Mouse (Mus musculus): ENCODE data around the gene Nrxn2. TPM values are rescaled to one million over a fixed set of nuclear protein-coding genes. Genes with fewer than 3 reads are reported as not detected.

Nrxn2 gene
- total and polyA plus RNA-seq, 2 experiments from 2014 or later, result 49.4 to 256 TPM

DNA sequence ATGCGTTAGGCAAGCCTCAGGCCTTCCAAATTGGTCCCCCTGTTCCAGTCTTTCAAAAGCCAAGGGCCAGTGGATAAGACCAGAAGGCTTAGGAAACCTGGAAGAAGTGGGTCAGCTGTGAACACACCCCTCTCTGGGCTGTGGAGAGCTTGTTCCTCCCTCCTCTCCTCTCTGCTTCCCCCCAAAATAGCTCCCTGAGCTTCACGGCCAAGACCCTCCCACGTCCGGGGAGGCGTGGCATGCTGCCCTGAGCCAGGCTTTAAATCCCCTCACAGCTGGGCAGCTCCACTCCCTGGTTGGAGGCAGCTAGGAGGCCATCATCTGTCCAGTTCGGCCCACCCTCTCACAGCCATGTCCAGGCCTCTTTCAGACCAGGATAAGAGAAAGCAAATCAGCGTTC lies 34.4 kb upstream of the Nrxn2 start, which contains the start of gene Pygm:
Pygm (plus strand) TSS at position 272 of the 400 bp plus-strand sequence.
- no peak within 1 kb of the TSS for H3K4me2 ChIP-seq (ENCODE audit: low read depth)
- WGBS, result 22% methylated on average over 7 of the region's 7 CpGs
- H3K27ac ChIP-seq (ENCODE audit: low read depth, low read length), result no peak within 1 kb of the TSS
- no peak within 1 kb of the TSS for H3K9ac ChIP-seq
- ATAC-seq (peak; percentile 36; the same call in 1 of the 2 replicates), DNase-seq (no peak)
- H3K4me3 ChIP-seq (ENCODE audit: low read depth, low read length), result no peak within 1 kb of the TSS
- TF ChIP-seq CTCF (IDR thresholded peaks at IDR 0.05; ENCODE audit: low read depth), result no peak
- H3K9me3 ChIP-seq (ENCODE audit: low read length), result no peaks in the 10 kb centered on the region
- H3K4me1 ChIP-seq (ENCODE audit: insufficient read depth), result no peaks in the 10 kb centered on the region
- no peaks in the 10 kb centered on the region for H3K27me3 ChIP-seq (ENCODE audit: insufficient read depth, low read length)
- no peaks in the 10 kb centered on the region for H3K36me3 ChIP-seq (ENCODE audit: insufficient read depth)

DNA sequence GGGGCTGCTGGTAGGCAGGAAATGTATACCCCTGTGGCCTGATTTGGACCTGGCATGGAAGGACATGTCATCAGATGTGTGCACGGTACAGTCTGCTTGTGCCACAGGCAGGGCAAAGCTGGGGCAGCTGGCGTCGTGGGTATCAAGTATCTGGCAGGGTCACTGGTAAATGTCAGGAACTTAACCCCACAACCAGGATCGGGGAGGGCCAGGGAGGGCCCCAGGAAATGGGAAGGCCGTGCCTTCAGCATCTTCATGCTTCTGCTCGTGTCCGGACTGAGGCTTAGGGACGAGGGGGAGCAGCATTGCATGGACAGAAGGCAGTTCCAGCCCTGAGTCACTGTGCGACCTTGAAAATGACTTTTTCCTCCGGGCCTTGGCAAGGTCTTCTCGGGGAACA lies 33.6 kb upstream of the Nrxn2 start:
- H3K4me2 ChIP-seq (ENCODE audit: low read depth), result no peak overlapping the region
- H3K27me3 ChIP-seq (ENCODE audit: insufficient read depth, low read length), result no peaks in the 10 kb centered on the region
- H3K9ac ChIP-seq, result no peak overlapping the region
- no peaks in the 10 kb centered on the region for H3K9me3 ChIP-seq (ENCODE audit: low read length)
- H3K4me1 ChIP-seq (ENCODE audit: insufficient read depth), result no peaks in the 10 kb centered on the region
- DNase-seq (no peak), ATAC-seq (no peak)
- WGBS, result 87% methylated on average over 11 of the region's 11 CpGs
- H3K36me3 ChIP-seq (ENCODE audit: insufficient read depth), result no peaks in the 10 kb centered on the region
- H3K27ac ChIP-seq (ENCODE audit: low read depth, low read length), result no peak overlapping the region
- no peak for TF ChIP-seq CTCF (IDR thresholded peaks at IDR 0.05; ENCODE audit: low read depth)
- no peak overlapping the region for H3K4me3 ChIP-seq (ENCODE audit: low read depth, low read length)

DNA sequence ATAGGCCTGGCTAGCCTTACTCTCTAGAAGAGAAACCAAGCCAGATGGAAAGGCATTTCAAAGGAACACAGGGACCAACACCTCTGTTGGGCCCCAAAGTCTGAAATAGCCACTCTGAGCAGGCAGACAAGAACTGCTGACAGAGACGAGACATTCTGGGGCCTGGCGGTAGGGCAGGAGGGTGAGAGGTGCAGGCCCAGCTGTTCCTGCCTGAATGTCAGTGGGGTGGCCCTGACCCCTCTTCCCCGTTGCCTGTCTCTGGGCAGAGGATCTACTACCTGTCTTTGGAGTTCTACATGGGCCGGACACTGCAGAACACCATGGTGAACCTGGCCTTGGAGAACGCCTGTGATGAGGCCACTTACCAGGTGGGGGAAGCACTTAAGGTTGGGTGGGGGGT lies 33.1 kb upstream of the Nrxn2 start:
- Histone ChIP-seq H3K4me1 (ENCODE audit: insufficient read depth) (no peaks in the 10 kb centered on the region), H3K9me3 (ENCODE audit: low read length) (no peaks in the 10 kb centered on the region), H3K4me3 (ENCODE audit: low read depth, low read length) (no peak overlapping the region), H3K27ac (ENCODE audit: low read depth, low read length) (no peak overlapping the region), H3K9ac (no peak overlapping the region), H3K27me3 (ENCODE audit: insufficient read depth, low read length) (no peaks in the 10 kb centered on the region), H3K36me3 (ENCODE audit: insufficient read depth) (no peaks in the 10 kb centered on the region), H3K4me2 (ENCODE audit: low read depth) (no peak overlapping the region)
- 82% methylated on average over 5 of the region's 5 CpGs for WGBS
- DNase-seq (no peak), ATAC-seq (no peak)
- TF ChIP-seq CTCF (IDR thresholded peaks at IDR 0.05; ENCODE audit: low read depth), result no peak

DNA sequence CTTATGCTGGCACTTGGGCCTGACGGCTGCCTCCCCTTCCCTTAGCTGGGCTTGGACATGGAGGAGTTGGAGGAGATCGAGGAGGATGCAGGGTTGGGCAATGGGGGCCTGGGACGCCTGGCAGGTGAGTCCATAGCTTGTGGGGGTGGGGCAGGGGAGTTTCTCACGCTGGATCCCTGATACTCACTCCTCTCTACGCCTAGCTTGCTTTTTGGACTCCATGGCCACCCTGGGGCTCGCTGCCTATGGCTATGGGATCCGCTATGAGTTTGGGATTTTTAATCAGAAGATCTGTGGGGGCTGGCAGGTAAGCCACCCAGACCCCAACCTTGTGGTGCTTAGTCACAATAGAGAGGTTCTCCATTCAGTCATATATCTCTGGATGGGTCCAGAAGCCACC lies 32.7 kb upstream of the Nrxn2 start:
- Histone ChIP-seq H3K27ac (ENCODE audit: low read depth, low read length) (no peak overlapping the region), H3K9ac (no peak overlapping the region), H3K4me3 (ENCODE audit: low read depth, low read length) (no peak overlapping the region), H3K27me3 (ENCODE audit: insufficient read depth, low read length) (no peaks in the 10 kb centered on the region), H3K9me3 (ENCODE audit: low read length) (no peaks in the 10 kb centered on the region), H3K4me2 (ENCODE audit: low read depth) (no peak overlapping the region), H3K36me3 (ENCODE audit: insufficient read depth) (no peaks in the 10 kb centered on the region), H3K4me1 (ENCODE audit: insufficient read depth) (no peaks in the 10 kb centered on the region)
- no peak for ATAC-seq
- TF ChIP-seq CTCF (IDR thresholded peaks at IDR 0.05; ENCODE audit: low read depth), result no peak
- WGBS, result 77% methylated on average over 7 of the region's 7 CpGs
- DNase-seq, result no peak

DNA sequence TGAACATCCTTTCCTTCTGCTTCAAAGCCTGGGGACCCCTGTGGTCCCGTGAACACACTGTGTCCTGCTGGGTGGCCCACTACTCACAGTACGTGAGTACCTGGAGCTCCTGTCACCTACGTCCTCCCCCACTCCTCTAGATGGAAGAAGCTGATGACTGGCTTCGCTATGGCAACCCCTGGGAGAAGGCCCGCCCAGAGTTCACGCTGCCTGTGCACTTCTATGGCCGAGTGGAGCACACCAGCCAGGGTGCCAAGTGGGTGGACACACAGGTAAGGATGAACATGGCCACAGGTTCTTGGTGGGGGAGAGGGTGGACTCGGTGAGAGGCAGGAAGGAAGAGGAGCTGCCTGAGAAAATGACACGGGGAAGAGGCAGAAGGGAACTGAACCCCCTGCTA lies 32.3 kb upstream of the Nrxn2 start:
- DNase-seq, result no peak
- no peaks in the 10 kb centered on the region for H3K4me1 ChIP-seq (ENCODE audit: insufficient read depth)
- H3K9me3 ChIP-seq (ENCODE audit: low read length), result no peaks in the 10 kb centered on the region
- no peak overlapping the region for H3K9ac ChIP-seq
- 59% methylated on average over 9 of the region's 9 CpGs for WGBS
- no peak for TF ChIP-seq CTCF (IDR thresholded peaks at IDR 0.05; ENCODE audit: low read depth)
- H3K36me3 ChIP-seq (ENCODE audit: insufficient read depth), result no peaks in the 10 kb centered on the region
- H3K4me2 ChIP-seq (ENCODE audit: low read depth), result no peak overlapping the region
- H3K27me3 ChIP-seq (ENCODE audit: insufficient read depth, low read length), result no peaks in the 10 kb centered on the region
- no peak overlapping the region for H3K4me3 ChIP-seq (ENCODE audit: low read depth, low read length)
- H3K27ac ChIP-seq (ENCODE audit: low read depth, low read length), result no peak overlapping the region
- ATAC-seq, result no peak

DNA sequence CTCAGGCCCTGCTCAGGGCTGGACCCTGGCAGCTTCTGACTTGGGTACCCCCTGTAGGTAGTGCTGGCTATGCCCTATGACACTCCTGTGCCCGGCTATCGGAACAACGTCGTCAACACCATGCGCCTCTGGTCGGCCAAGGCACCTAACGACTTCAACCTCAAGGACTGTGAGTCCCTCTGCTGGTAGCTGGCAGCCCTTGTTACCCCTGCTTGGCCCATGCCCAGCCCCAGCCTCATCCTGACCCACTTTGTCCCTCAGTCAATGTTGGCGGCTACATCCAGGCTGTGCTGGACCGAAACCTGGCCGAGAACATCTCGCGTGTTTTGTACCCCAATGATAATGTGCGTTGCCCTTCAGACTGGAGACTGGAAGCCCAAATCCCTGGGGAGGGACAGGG lies 30.5 kb upstream of the Nrxn2 start:
- H3K4me1 ChIP-seq (ENCODE audit: insufficient read depth), result no peaks in the 10 kb centered on the region
- no peaks in the 10 kb centered on the region for H3K27me3 ChIP-seq (ENCODE audit: insufficient read depth, low read length)
- H3K9me3 ChIP-seq (ENCODE audit: low read length), result no peaks in the 10 kb centered on the region
- no peaks in the 10 kb centered on the region for H3K36me3 ChIP-seq (ENCODE audit: insufficient read depth)
- no peak overlapping the region for H3K27ac ChIP-seq (ENCODE audit: low read depth, low read length)
- no peak for DNase-seq
- no peak overlapping the region for H3K9ac ChIP-seq
- ATAC-seq, result no peak
- no peak overlapping the region for H3K4me2 ChIP-seq (ENCODE audit: low read depth)
- no peak overlapping the region for H3K4me3 ChIP-seq (ENCODE audit: low read depth, low read length)
- TF ChIP-seq CTCF (IDR thresholded peaks at IDR 0.05; ENCODE audit: low read depth), result 0 out of 2 replicates have a peak, but pooled peaks have one; percentile 18
- WGBS, result 80% methylated on average over 13 of the region's 13 CpGs

DNA sequence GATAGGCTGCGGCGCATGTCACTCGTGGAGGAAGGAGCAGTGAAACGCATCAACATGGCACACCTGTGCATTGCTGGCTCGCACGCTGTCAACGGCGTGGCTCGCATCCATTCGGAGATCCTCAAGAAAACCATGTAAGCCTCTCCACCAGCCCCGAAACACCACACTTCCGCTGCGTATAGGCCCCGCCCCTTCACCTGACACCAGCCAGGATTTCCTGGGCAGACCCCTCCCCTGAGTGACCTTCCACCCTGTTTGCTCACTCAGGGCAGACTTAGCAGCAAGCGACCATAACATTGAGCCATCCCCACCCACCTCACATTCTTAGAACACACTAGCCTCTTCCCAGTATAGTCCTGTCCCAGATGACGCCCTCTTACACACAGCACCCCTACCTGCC lies 28.7 kb upstream of the Nrxn2 start:
- Histone ChIP-seq H3K27me3 (ENCODE audit: insufficient read depth, low read length) (no peaks in the 10 kb centered on the region), H3K4me2 (ENCODE audit: low read depth) (peak overlapping the region; percentile 52), H3K4me1 (ENCODE audit: insufficient read depth) (no peaks in the 10 kb centered on the region), H3K36me3 (ENCODE audit: insufficient read depth) (no peaks in the 10 kb centered on the region), H3K27ac (ENCODE audit: low read depth, low read length) (no peak overlapping the region), H3K9ac (peak overlapping the region; percentile 35), H3K9me3 (ENCODE audit: low read length) (no peaks in the 10 kb centered on the region), H3K4me3 (ENCODE audit: low read depth, low read length) (peak overlapping the region; percentile 20)
- peak; percentile 25 for DNase-seq
- ATAC-seq, result peak; percentile 56
- TF ChIP-seq CTCF (IDR thresholded peaks at IDR 0.05; ENCODE audit: low read depth), result no peak
- 7% methylated on average over 16 of the region's 16 CpGs for WGBS

DNA sequence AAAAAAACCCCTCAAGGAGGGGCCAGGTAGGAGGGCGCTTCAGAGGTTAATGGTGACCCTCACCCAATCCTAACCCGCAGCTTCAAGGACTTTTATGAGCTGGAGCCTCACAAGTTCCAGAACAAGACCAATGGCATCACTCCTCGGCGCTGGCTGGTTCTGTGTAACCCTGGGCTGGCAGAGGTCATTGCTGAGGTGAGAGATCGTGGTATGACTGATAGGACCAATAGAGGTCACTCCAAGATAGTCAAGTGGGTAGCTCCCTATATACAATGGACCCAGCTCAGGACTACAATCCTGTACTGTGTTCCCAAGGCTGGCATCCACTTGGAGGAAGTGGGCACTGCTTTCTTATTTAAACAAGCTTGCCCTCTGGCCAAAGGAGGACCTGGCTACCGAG lies 28.3 kb upstream of the Nrxn2 start:
- WGBS, result 69% methylated on average over 6 of the region's 6 CpGs
- H3K27me3 ChIP-seq (ENCODE audit: insufficient read depth, low read length), result no peaks in the 10 kb centered on the region
- H3K36me3 ChIP-seq (ENCODE audit: insufficient read depth), result no peaks in the 10 kb centered on the region
- no peak overlapping the region for H3K27ac ChIP-seq (ENCODE audit: low read depth, low read length)
- TF ChIP-seq CTCF (IDR thresholded peaks at IDR 0.05; ENCODE audit: low read depth), result no peak
- H3K4me2 ChIP-seq (ENCODE audit: low read depth), result peak overlapping the region; percentile 52
- ATAC-seq, result no peak
- no peaks in the 10 kb centered on the region for H3K4me1 ChIP-seq (ENCODE audit: insufficient read depth)
- no peak overlapping the region for H3K4me3 ChIP-seq (ENCODE audit: low read depth, low read length)
- H3K9me3 ChIP-seq (ENCODE audit: low read length), result no peaks in the 10 kb centered on the region
- no peak overlapping the region for H3K9ac ChIP-seq
- no peak for DNase-seq
